Mouse (Mus musculus) neural tube, embryonic 12.5 days (tissue): ENCODE results near the gene Bbs12. TPM values are rescaled to one million over a fixed set of nuclear protein-coding genes. Genes with fewer than 3 reads are reported as not detected.

ENCODE experiments used
- ATAC-seq: fragments of 200-750 bp; cut with Nextera tagmentation; 2 replicates; pipeline ENCODE4 v1.8.0; 2017; ENCODE audit warnings: low read depth, mild to moderate bottlenecking, moderate TSS enrichment, moderate library complexity; ENCODE audit not compliant: low FRiP score
- H3K27ac ChIP-seq: fragments of 300-500 bp; sonication (generic); 2 replicates; pipeline ENCODE4 v1.5.1; 2016
- H3K27me3 ChIP-seq: fragments of 300-500 bp; sonication (generic); replicated peaks from 2 replicates; pipeline ENCODE4 v1.6.1; 2016; ENCODE audit warnings: mild to moderate bottlenecking
- H3K36me3 ChIP-seq: fragments of 300-500 bp; sonication (generic); 2 replicates; pipeline ENCODE4 v1.6.1; 2016; ENCODE audit warnings: mild to moderate bottlenecking
- H3K4me1 ChIP-seq: fragments of 300-500 bp; sonication (generic); 2 replicates; pipeline ENCODE4 v1.6.1; 2016
- H3K4me2 ChIP-seq: fragments of 300-500 bp; sonication (generic); replicated peaks from 2 replicates; pipeline ENCODE4 v1.6.1; 2016; ENCODE audit warnings: mild to moderate bottlenecking
- H3K4me3 ChIP-seq: fragments of 300-500 bp; sonication (generic); 2 replicates; pipeline ENCODE4 v1.5.1; 2016
- H3K9ac ChIP-seq: fragments of 300-500 bp; sonication (generic); 2 replicates; pipeline ENCODE4 v1.6.1; 2016; ENCODE audit warnings: mild to moderate bottlenecking
- H3K9me3 ChIP-seq: fragments of 300-500 bp; sonication (generic); 2 replicates; pipeline ENCODE4 v1.6.1; 2016; ENCODE audit warnings: mild to moderate bottlenecking
- WGBS: fragments of 180-500 bp; shearing (Covaris S2); methylation state at CpG from one replicate; pipeline ENCODE4 v1.1.7; 2016; 5-methylcytosine and 5-hydroxymethylcytosine counted together
- polyA plus RNA-seq: library from polyadenylated mRNA; unstranded; fragments of >200 nt; fragmentation: Nextera tagmentation; extraction: Ambion mirVana; gene quantifications from 2 replicates; pipeline ENCODE4 v1.2.1, GENCODE M21; 2016

Bbs12 gene
- polyA plus RNA-seq, 1 experiment from 2014 or later, result 4.6 TPM

GRCm38 (mm10) chr3:37291929-37292328 lies 20.4 kb upstream of the Bbs12 start:
- no peak overlapping the region for H3K4me2 ChIP-seq
- H3K27me3 ChIP-seq, result no peaks in the 10 kb centered on the region
- H3K9me3 ChIP-seq, result no peaks in the 10 kb centered on the region
- no peaks in the 10 kb centered on the region for H3K36me3 ChIP-seq
- no peak overlapping the region for H3K4me3 ChIP-seq
- H3K4me1 ChIP-seq, result no peaks in the 10 kb centered on the region
- no peak overlapping the region for H3K27ac ChIP-seq
- no peak for ATAC-seq
- 79% methylated on average over 2 of the region's 2 CpGs for WGBS
- no peak overlapping the region for H3K9ac ChIP-seq

- no peaks in the 10 kb centered on the region for H3K27me3 ChIP-seq
- no peak overlapping the region for H3K4me2 ChIP-seq
- no peak overlapping the region for H3K4me3 ChIP-seq
- WGBS, result 81% methylated on average over 2 of the region's 2 CpGs
- no peaks in the 10 kb centered on the region for H3K36me3 ChIP-seq
- H3K9ac ChIP-seq, result no peak overlapping the region
- H3K27ac ChIP-seq, result no peak overlapping the region
- H3K4me1 ChIP-seq, result no peaks in the 10 kb centered on the region
- no peak for ATAC-seq
- no peaks in the 10 kb centered on the region for H3K9me3 ChIP-seq
Observed at GRCm38 (mm10) chr3:37292654-37293053, 19.7 kb upstream of the Bbs12 start.

- ATAC-seq, result no peak
- Histone ChIP-seq H3K27me3 (no peaks in the 10 kb centered on the region), H3K4me2 (no peak overlapping the region), H3K9me3 (no peaks in the 10 kb centered on the region), H3K36me3 (no peaks in the 10 kb centered on the region), H3K4me1 (no peaks in the 10 kb centered on the region), H3K9ac (no peak overlapping the region), H3K27ac (no peak overlapping the region), H3K4me3 (no peak overlapping the region)
- 77% methylated on average over 3 of the region's 3 CpGs for WGBS
Observed at GRCm38 (mm10) chr3:37299470-37299869, 12.9 kb upstream of the Bbs12 start.

GRCm38 (mm10) chr3:37302685-37303084 lies 9.7 kb upstream of the Bbs12 start:
- H3K9me3 ChIP-seq, result no peaks in the 10 kb centered on the region
- no peaks in the 10 kb centered on the region for H3K27me3 ChIP-seq
- no peak overlapping the region for H3K27ac ChIP-seq
- no peak overlapping the region for H3K4me3 ChIP-seq
- H3K9ac ChIP-seq, result no peak overlapping the region
- H3K4me2 ChIP-seq, result no peak overlapping the region
- no peak for ATAC-seq
- no peaks in the 10 kb centered on the region for H3K36me3 ChIP-seq
- WGBS, result 43% methylated on average over 12 of the region's 12 CpGs
- no peaks in the 10 kb centered on the region for H3K4me1 ChIP-seq

- no peaks in the 10 kb centered on the region for H3K36me3 ChIP-seq
- H3K9ac ChIP-seq, result no peak overlapping the region
- no peak overlapping the region for H3K4me3 ChIP-seq
- H3K4me2 ChIP-seq, result no peak overlapping the region
- no peaks in the 10 kb centered on the region for H3K9me3 ChIP-seq
- no peaks in the 10 kb centered on the region for H3K4me1 ChIP-seq
- no peak for ATAC-seq
- no peaks in the 10 kb centered on the region for H3K27me3 ChIP-seq
- H3K27ac ChIP-seq, result no peak overlapping the region
- 78% methylated on average over 8 of the region's 8 CpGs for WGBS
Observed at GRCm38 (mm10) chr3:37303392-37304139, 8.8 kb upstream of the Bbs12 start.

GRCm38 (mm10) chr3:37311897-37312369 lies 421 bp upstream of the Bbs12 start:
- peak overlapping the region; percentile 84 for H3K9ac ChIP-seq
- no peaks in the 10 kb centered on the region for H3K36me3 ChIP-seq
- no peak overlapping the region for H3K27ac ChIP-seq
- no peak; the same call in 1 of the 2 replicates for ATAC-seq
- H3K4me1 ChIP-seq, result 0 out of 2 replicates have a peak, but pooled peaks cover 8% of the 10 kb centered on the region
- no peaks in the 10 kb centered on the region for H3K9me3 ChIP-seq
- H3K27me3 ChIP-seq, result no peaks in the 10 kb centered on the region
- 4% methylated on average over 10 of the region's 10 CpGs for WGBS
- peak overlapping the region; percentile 85 for H3K4me3 ChIP-seq
- peak overlapping the region; percentile 69 for H3K4me2 ChIP-seq

GRCm38 (mm10) chr3:37313371-37313770 lies 1.0 kb downstream of the Bbs12 start:
- Histone ChIP-seq H3K36me3 (no peaks in the 10 kb centered on the region), H3K9ac (no peak overlapping the region), H3K9me3 (no peaks in the 10 kb centered on the region), H3K4me1 (0 out of 2 replicates have a peak, but pooled peaks cover 8% of the 10 kb centered on the region), H3K4me2 (peak overlapping the region; percentile 69), H3K27me3 (no peaks in the 10 kb centered on the region), H3K27ac (no peak overlapping the region), H3K4me3 (no peak overlapping the region)
- 34% methylated on average over 1 of the region's 1 CpGs for WGBS
- no peak for ATAC-seq

GRCm38 (mm10) chr3:37316233-37316632 lies 3.9 kb downstream of the Bbs12 start:
- H3K27me3 ChIP-seq, result no peaks in the 10 kb centered on the region
- ATAC-seq, result no peak
- 95% methylated on average over 1 of the region's 1 CpGs for WGBS
- 0 out of 2 replicates have a peak, but pooled peaks cover 8% of the 10 kb centered on the region for H3K4me1 ChIP-seq
- no peaks in the 10 kb centered on the region for H3K9me3 ChIP-seq
- no peak overlapping the region for H3K4me2 ChIP-seq
- H3K4me3 ChIP-seq, result no peak overlapping the region
- H3K36me3 ChIP-seq, result no peaks in the 10 kb centered on the region
- no peak overlapping the region for H3K9ac ChIP-seq
- H3K27ac ChIP-seq, result no peak overlapping the region

- no peaks in the 10 kb centered on the region for H3K9me3 ChIP-seq
- WGBS, result 43% methylated on average over 3 of the region's 3 CpGs
Observed at GRCm38 (mm10) chr3:37324310-37324709, 12.0 kb downstream of the Bbs12 start.

GRCm38 (mm10) chr3:37325317-37326112 lies 13.2 kb downstream of the Bbs12 start:
- Histone ChIP-seq H3K4me3 (no peak overlapping the region), H3K4me1 (no peaks in the 10 kb centered on the region), H3K9ac (no peak overlapping the region), H3K9me3 (no peaks in the 10 kb centered on the region), H3K27ac (no peak overlapping the region), H3K4me2 (no peak overlapping the region), H3K27me3 (no peaks in the 10 kb centered on the region), H3K36me3 (no peaks in the 10 kb centered on the region)
- 87% methylated on average over 5 of the region's 5 CpGs for WGBS
- no peak for ATAC-seq

More at GRCm38 (mm10) chr3:37324310-37324709, 12.0 kb downstream of the Bbs12 start:
- no peak for ATAC-seq
- Histone ChIP-seq H3K27me3 (no peaks in the 10 kb centered on the region), H3K4me2 (no peak overlapping the region), H3K9ac (no peak overlapping the region), H3K27ac (no peak overlapping the region), H3K4me3 (no peak overlapping the region), H3K4me1 (no peaks in the 10 kb centered on the region), H3K36me3 (no peaks in the 10 kb centered on the region)

GRCm38 (mm10) chr3:37326627-37327026 lies 14.3 kb downstream of the Bbs12 start:
- Histone ChIP-seq H3K4me1 (no peaks in the 10 kb centered on the region), H3K9me3 (no peaks in the 10 kb centered on the region), H3K4me3 (no peak overlapping the region), H3K9ac (no peak overlapping the region), H3K4me2 (no peak overlapping the region), H3K36me3 (no peaks in the 10 kb centered on the region), H3K27me3 (no peaks in the 10 kb centered on the region), H3K27ac (no peak overlapping the region)
- ATAC-seq, result no peak
- WGBS, result 93% methylated on average over 3 of the region's 3 CpGs

- ATAC-seq, result no peak
- H3K4me3 ChIP-seq, result no peak overlapping the region
- H3K27me3 ChIP-seq, result no peaks in the 10 kb centered on the region
- H3K27ac ChIP-seq, result no peak overlapping the region
- H3K36me3 ChIP-seq, result no peaks in the 10 kb centered on the region
- WGBS, result 76% methylated on average over 2 of the region's 2 CpGs
- H3K4me1 ChIP-seq, result no peaks in the 10 kb centered on the region
- H3K9me3 ChIP-seq, result no peaks in the 10 kb centered on the region
- H3K4me2 ChIP-seq, result no peak overlapping the region
- H3K9ac ChIP-seq, result no peak overlapping the region
Observed at GRCm38 (mm10) chr3:37328489-37328888, 16.1 kb downstream of the Bbs12 start.
